Mouse (Mus musculus) embryonic fibroblast, embryonic 13.5 days (primary cell): ENCODE measurements at regions not wholly inside any gene's neighbourhood (a gene's known extent, or its start where the extent isn't known, plus 50 kb on each side); places are given as distances from the start of the nearest gene placed in this dataset.
A peak's percentile ranks its signal among the peaks of the same experiment; 100 is the strongest.

Source experiments
- H3K27ac ChIP-seq: 2 replicates; pipeline ENCODE4 v1.5.1; 2012; ENCODE audit warnings: low read length, control low read depth, inconsistent platforms; ENCODE audit not compliant: insufficient read depth
- H3K4me1 ChIP-seq: 2 replicates; pipeline ENCODE4 v1.6.1; 2011; ENCODE audit warnings: low read length; ENCODE audit not compliant: control insufficient read depth, insufficient read depth
- H3K4me3 ChIP-seq: 2 replicates; pipeline ENCODE4 v1.5.1; 2011; ENCODE audit warnings: mild to moderate bottlenecking, control low read depth, low read length; ENCODE audit not compliant: insufficient read depth
- CTCF ChIP-seq: IDR thresholded peaks from 2 replicates; pipeline ENCODE4 v1.5.1; 2011; ENCODE audit warnings: mild to moderate bottlenecking, control low read depth, low read length, moderate library complexity, borderline replicate concordance; ENCODE audit not compliant: insufficient read depth
- POLR2A ChIP-seq: IDR thresholded peaks from 2 replicates; pipeline ENCODE4 v1.6.1; 2011; ENCODE audit warnings: low read depth, mild to moderate bottlenecking, control low read depth, low read length, moderate library complexity

DNA sequence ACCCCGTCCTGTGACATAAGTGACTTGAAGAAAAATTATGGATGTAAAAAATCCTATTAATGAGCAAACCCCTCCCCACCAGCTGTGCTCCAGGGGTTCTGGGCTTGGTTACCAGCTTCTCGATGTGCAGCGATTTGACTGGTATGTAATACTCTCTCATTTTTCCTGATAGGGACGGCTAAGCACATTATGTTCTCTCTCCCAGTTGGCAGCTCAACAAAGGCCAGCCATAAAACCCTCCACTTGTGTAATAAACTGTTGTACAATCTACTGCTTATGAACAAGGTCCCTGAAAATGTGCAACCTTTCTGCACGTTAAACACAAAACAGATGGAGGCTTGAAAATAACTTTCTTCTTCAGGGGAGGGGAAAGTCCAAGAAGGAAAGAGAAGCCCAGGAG lies 98.0 kb upstream of the Myocd start:
- H3K4me1 ChIP-seq: peaks cover 13% of the 10 kb centered on the region
- 0 out of 2 replicates have a peak overlapping the region, but pooled peaks have one; percentile 6 for H3K27ac ChIP-seq
- no peak for TF ChIP-seq POLR2A
- TF ChIP-seq CTCF: no peak
- no peak overlapping the region for H3K4me3 ChIP-seq

GRCm38 (mm10) chr11:65366677-65367370 lies 97.0 kb upstream of the Myocd start:
- peak overlapping the region; percentile 91 for H3K27ac ChIP-seq
- TF ChIP-seq POLR2A (no peak; the same call in 1 of the 2 replicates), CTCF (no peak)
- peaks cover 13% of the 10 kb centered on the region for H3K4me1 ChIP-seq
- H3K4me3 ChIP-seq: no peak overlapping the region

DNA sequence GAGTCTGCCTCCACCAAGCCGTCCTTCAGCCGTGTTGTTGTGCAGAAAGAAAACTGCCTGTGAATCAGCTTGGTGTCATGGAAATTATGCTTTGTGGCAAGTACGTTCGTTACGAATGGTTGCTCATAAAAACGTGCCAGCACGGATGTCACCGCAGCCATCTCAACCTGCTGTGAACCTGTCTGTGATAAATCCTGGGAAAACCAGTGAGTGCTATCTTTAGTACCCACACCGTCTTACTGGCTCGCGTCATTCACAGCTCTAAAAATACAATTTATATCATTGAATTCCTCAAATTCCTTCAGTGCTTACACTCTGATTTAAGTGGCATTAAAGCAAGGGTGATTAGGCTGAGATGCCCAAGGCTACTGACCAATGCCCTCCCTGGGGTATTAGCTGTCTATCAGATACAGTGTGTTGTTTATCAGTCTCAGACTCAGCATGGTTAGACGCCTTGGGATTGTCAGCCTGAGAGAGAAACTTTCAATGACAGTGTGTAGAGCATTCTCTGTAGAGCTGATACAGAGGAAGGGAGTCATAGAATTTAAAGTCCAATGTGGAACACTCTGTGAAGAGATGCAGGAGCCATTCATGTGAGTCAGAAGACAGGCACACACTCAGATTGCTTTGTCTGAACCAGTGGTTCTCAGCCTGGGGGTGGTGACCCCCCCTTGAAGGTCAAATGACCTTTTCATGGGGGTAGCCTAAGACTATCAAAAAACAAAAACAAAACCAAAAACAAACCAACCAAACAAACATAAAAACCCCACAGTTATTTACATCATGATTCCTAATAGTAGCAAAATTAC lies 96.2 kb upstream of the Myocd start:
- no peak for TF ChIP-seq CTCF
- Histone ChIP-seq H3K27ac (peak overlapping the region; percentile 90), H3K4me3 (no peak overlapping the region), H3K4me1 (peaks cover 13% of the 10 kb centered on the region)

DNA sequence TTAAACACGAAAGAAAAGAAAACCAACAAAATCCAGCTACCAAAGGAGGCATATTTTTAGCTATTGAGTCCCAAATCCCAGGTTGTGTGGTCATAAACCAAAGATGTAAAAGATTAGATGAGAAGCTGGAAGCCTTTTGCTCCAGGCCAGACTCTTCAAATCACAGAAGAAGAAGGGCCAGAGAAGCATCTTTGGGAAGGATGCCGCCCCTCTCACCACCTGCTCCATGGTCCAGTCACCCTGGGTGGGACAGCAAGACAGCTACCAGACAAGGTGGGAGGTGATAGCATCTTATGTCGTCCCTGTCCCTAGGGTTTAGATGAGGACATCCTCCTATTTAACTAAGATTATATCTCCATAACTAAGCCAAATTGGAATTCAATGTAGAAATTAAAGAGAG lies 95.1 kb upstream of the Myocd start:
- H3K27ac ChIP-seq: peak overlapping the region; percentile 25; the same call in 1 of the 2 replicates
- H3K4me3 ChIP-seq: no peak overlapping the region
- H3K4me1 ChIP-seq: peaks cover 15% of the 10 kb centered on the region
- TF ChIP-seq POLR2A (no peak), CTCF (no peak)

GRCm38 (mm10) chr11:65363846-65364245 lies 94.1 kb upstream of the Myocd start:
- no peak overlapping the region for H3K27ac ChIP-seq
- no peak overlapping the region for H3K4me3 ChIP-seq
- TF ChIP-seq POLR2A (no peak), CTCF (no peak)
- peaks cover 15% of the 10 kb centered on the region for H3K4me1 ChIP-seq

DNA sequence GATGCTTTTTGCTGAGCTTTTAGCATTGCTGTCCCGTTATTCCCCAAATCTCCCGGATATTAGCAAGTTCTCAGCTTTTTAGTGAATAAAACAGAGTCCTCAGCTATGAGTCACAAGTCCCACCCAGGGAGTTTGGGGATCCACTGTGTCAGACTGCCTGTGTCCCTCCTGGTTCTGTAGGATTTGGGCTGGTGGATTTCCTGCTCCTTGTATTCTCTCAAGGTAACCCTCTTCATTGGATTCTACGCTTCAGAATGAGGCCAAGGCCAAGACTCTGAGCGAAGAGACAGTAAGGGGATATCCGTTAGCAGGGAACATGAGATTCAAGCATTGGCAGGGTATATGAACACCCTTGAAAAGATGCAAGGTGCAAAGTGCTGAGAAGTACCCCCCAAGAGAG lies 90.9 kb upstream of the Myocd start:
- no peak for TF ChIP-seq POLR2A
- Histone ChIP-seq H3K4me3 (no peak overlapping the region), H3K27ac (no peak overlapping the region), H3K4me1 (peaks cover 4% of the 10 kb centered on the region; the same call in 1 of the 2 replicates)

DNA sequence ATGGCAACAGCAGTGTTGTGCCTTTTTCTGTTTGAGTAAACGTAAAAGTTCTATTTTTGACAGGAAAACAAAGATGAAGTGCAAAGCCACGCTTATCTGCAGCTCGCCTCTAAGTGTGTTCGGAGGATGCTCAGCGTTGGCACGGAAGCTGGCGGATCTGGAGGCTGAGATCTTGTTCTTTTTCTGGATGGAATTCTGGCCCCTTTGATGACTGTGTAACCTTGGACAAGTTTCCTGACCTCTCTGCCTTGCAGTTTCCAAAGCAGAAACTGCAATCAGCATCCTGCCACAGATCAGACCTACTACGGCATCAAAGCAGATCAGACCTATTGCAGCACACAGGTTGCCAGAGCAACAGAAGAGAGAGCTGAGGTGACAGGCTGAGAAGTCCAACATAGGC lies 89.1 kb upstream of the Myocd start:
- TF ChIP-seq CTCF: no peak
- no peak for TF ChIP-seq POLR2A

GRCm38 (mm10) chr11:65352516-65352915 lies 82.7 kb upstream of the Myocd start:
- Histone ChIP-seq H3K27ac (no peak overlapping the region), H3K4me3 (no peak overlapping the region), H3K4me1 (no peaks in the 10 kb centered on the region)
- TF ChIP-seq CTCF (no peak), POLR2A (no peak)

More for the DNA sequence above, 89.1 kb upstream of the Myocd start:
- 0 out of 2 replicates have a peak, but pooled peaks cover 2% of the 10 kb centered on the region for H3K4me1 ChIP-seq
- H3K27ac ChIP-seq: no peak overlapping the region
- H3K4me3 ChIP-seq: no peak overlapping the region

- H3K4me3 ChIP-seq: no peak overlapping the region
Measured at GRCm38 (mm10) chr11:65349013-65349412, 79.2 kb upstream of the Myocd start.

More at GRCm38 (mm10) chr11:65349013-65349412, 79.2 kb upstream of the Myocd start:
- no peaks in the 10 kb centered on the region for H3K4me1 ChIP-seq
- no peak overlapping the region for H3K27ac ChIP-seq
- TF ChIP-seq CTCF (no peak), POLR2A (no peak)
